Mouse (Mus musculus) CH12.LX (cell line): ENCODE measurements around the gene Dhrs4. TPM values are rescaled to one million over a fixed set of nuclear protein-coding genes. Genes with fewer than 3 reads are reported as not detected.

Experiments used
- DNase-seq: peaks from one replicate; pipeline ENCODE4 v3.0.0-alpha.2; 2013; ENCODE audit errors: extremely low read depth
- H3K27ac ChIP-seq: 2 replicates; pipeline ENCODE4 v1.5.1; 2012; ENCODE audit warnings: low read depth, mild to moderate bottlenecking, control low read depth, moderate library complexity; ENCODE audit not compliant: insufficient read depth
- H3K27me3 ChIP-seq: replicated peaks from 2 replicates; pipeline ENCODE3; 2012; ENCODE audit warnings: inconsistent platforms
- H3K36me3 ChIP-seq, 2 experiments: replicated peaks in 1 of 2; 2 replicates each; pipeline versions ENCODE3 to v1.6.1; 2012; ENCODE audit warnings: inconsistent platforms in 1 of 2, low read length in 1 of 2, mild to moderate bottlenecking in 1 of 2, mixed read lengths in 1 of 2, moderate library complexity in 1 of 2; ENCODE audit not compliant: control insufficient read depth in 1 of 2, insufficient read depth in 1 of 2
- H3K4me1 ChIP-seq, 2 experiments: 2 replicates each; pipeline ENCODE4 v1.6.1; 2012; ENCODE audit warnings: inconsistent platforms in 1 of 2, moderate library complexity in 1 of 2; ENCODE audit not compliant: insufficient read depth in 2 of 2, control insufficient read depth in 1 of 2
- H3K4me2 ChIP-seq: 2 replicates; pipeline ENCODE4 v1.6.1; 2012; ENCODE audit warnings: low read depth, mild to moderate bottlenecking, control low read depth; ENCODE audit not compliant: poor library complexity, insufficient read depth, severe bottlenecking
- H3K4me3 ChIP-seq, 3 experiments: fragments of 150-350 bp in 1 of 3; sonication (generic) in 1 of 3; replicated peaks in 1 of 3; 2 replicates each; pipeline versions ENCODE3 to v1.5.1; 2011 to 2012; ENCODE audit warnings: low read depth in 2 of 3, low read length in 2 of 3, mild to moderate bottlenecking in 2 of 3, moderate library complexity in 2 of 3, control low read depth in 1 of 3, improper control_type of control experiment in 1 of 3, inconsistent platforms in 1 of 3, mixed read lengths in 1 of 3; ENCODE audit not compliant: poor library complexity in 1 of 3
- H3K79me2 ChIP-seq: replicated peaks from 2 replicates; pipeline ENCODE4 v1.6.1; 2012; ENCODE audit warnings: mild to moderate bottlenecking, moderate library complexity; ENCODE audit not compliant: control insufficient read depth, poor library complexity, insufficient read depth, severe bottlenecking; ENCODE audit errors: extremely low read depth
- H3K9ac ChIP-seq: 2 replicates; pipeline ENCODE4 v1.6.1; 2012; ENCODE audit warnings: low read depth, mild to moderate bottlenecking, control low read depth, moderate library complexity; ENCODE audit not compliant: insufficient read depth
- H3K9me3 ChIP-seq: replicated peaks from 2 replicates; pipeline ENCODE3; 2012; ENCODE audit warnings: low read length, inconsistent platforms, mixed read lengths
- BHLHE40 ChIP-seq: IDR thresholded peaks from 2 replicates; pipeline ENCODE4 v1.6.1; 2011; ENCODE audit warnings: mild to moderate bottlenecking, low read depth, low read length, improper control_type of control experiment
- CTCF ChIP-seq, 2 experiments: IDR thresholded peaks in 1 of 2; conservative IDR thresholded peaks in 1 of 2; 2 replicates each; pipeline ENCODE4 v1.5.1; 2011 to 2012; ENCODE audit warnings: low read depth in 2 of 2, low read length in 2 of 2, improper control_type of control experiment in 1 of 2, inconsistent platforms in 1 of 2, mild to moderate bottlenecking in 1 of 2, moderate library complexity in 1 of 2
- IRF4 ChIP-seq: IDR thresholded peaks from 2 replicates; pipeline ENCODE4 v1.6.1; 2014; ENCODE audit warnings: low read depth, mild to moderate bottlenecking, inconsistent platforms, low read length, improper control_type of control experiment
- MEF2A ChIP-seq: IDR thresholded peaks from 2 replicates; pipeline ENCODE4 v1.6.1; 2014; ENCODE audit warnings: low read depth, mild to moderate bottlenecking, inconsistent platforms, low read length, improper control_type of control experiment, borderline replicate concordance
- MYC ChIP-seq: IDR thresholded peaks from 2 replicates; pipeline ENCODE4 v1.6.1; 2011; ENCODE audit warnings: low read depth, mild to moderate bottlenecking, improper control_type of control experiment, low read length
- PAX5 ChIP-seq: IDR thresholded peaks from 2 replicates; pipeline ENCODE4 v1.6.1; 2012; ENCODE audit warnings: low read length, inconsistent platforms, mixed read lengths
- POLR2AphosphoS2 ChIP-seq: IDR thresholded peaks from 2 replicates; pipeline ENCODE4 v1.6.1; 2011; ENCODE audit warnings: low read depth, low read length, improper control_type of control experiment
- RAD21 ChIP-seq: IDR thresholded peaks from 2 replicates; pipeline ENCODE4 v1.6.1; 2011; ENCODE audit warnings: low read depth, mild to moderate bottlenecking, low read length, improper control_type of control experiment, moderate library complexity
- SIN3A ChIP-seq: IDR thresholded peaks from 2 replicates; pipeline ENCODE4 v1.6.1; 2012; ENCODE audit warnings: low read length, improper control_type of control experiment, inconsistent platforms
- SMC3 ChIP-seq: IDR thresholded peaks from 2 replicates; pipeline ENCODE4 v1.6.1; 2011; ENCODE audit warnings: low read depth, low read length, improper control_type of control experiment
- TCF12 ChIP-seq: IDR thresholded peaks from 2 replicates; pipeline ENCODE4 v1.6.1; 2014; ENCODE audit warnings: low read depth, mild to moderate bottlenecking, inconsistent platforms, low read length, improper control_type of control experiment
- USF1 ChIP-seq: IDR thresholded peaks from 2 replicates; pipeline ENCODE4 v1.6.1; 2014; ENCODE audit warnings: low read depth, mild to moderate bottlenecking, inconsistent platforms, low read length, improper control_type of control experiment
- USF2 ChIP-seq: conservative IDR thresholded peaks from 2 replicates; pipeline ENCODE4 v1.6.1; 2011; ENCODE audit warnings: low read depth, low read length, improper control_type of control experiment
- ZC3H11A ChIP-seq: IDR thresholded peaks from 2 replicates; pipeline ENCODE4 v1.6.1; 2012; ENCODE audit warnings: low read depth, mild to moderate bottlenecking, inconsistent platforms, low read length, improper control_type of control experiment
- ZKSCAN1 ChIP-seq: IDR thresholded peaks from 2 replicates; pipeline ENCODE4 v1.6.1; 2012; ENCODE audit warnings: low read depth, inconsistent platforms, low read length, improper control_type of control experiment, borderline replicate concordance
- dilution Hi-C: fragments of 300-500 bp; cut with MboI; formaldehyde crosslinking; loops from 2 replicates; pipeline ENCODE4 v1.14.3; 2020; ENCODE audit warnings: low sequenced_read_pairs; ENCODE audit not compliant: extremely low pct_unique_long_range_greater_than_20kb, extremely low pct_ligation_motif_present
- in situ Hi-C: fragments of 300-500 bp; cut with MboI; formaldehyde crosslinking; loops from 3 replicates; pipeline ENCODE4 v1.14.3; 2019; ENCODE audit warnings: low sequenced_read_pairs, low pct_ligation_motif_present, low pct_unique_long_range_greater_than_20kb, mixed read lengths
- polyA plus RNA-seq: library from polyadenylated mRNA; unstranded; fragments of >175 nt; gene quantifications from 2 replicates; pipeline ENCODE4 v1.2.1, GENCODE M21; 2012; ENCODE audit warnings: low read depth; ENCODE audit not compliant: insufficient read length
- total RNA-seq, 2 experiments: library from RNA; depleted of rRNA; stranded (reverse); fragments of 300-350 nt in 1 of 2; fragments of >200 nt in 1 of 2; gene quantifications; 2 replicates each; pipeline ENCODE4 v1.2.3; 2012 to 2014

The Dhrs4 gene
- total and polyA plus RNA-seq, 3 experiments: 27.9 to 60.2 (median 37.3) TPM

- Histone ChIP-seq H3K9me3 (no peaks in the 10 kb centered on the region), H3K27ac (no peak overlapping the region), H3K36me3 (no peaks in the 10 kb centered on the region), H3K4me1 (peaks cover 3 to 13% of the 10 kb centered on the region in 2 experiments; a peak in 2 of 4 replicates), H3K79me2 (no peaks in the 10 kb centered on the region), H3K4me2 (no peak overlapping the region), H3K27me3 (peaks cover 7% of the 10 kb centered on the region), H3K4me3 (no peak overlapping the region), H3K9ac (no peak overlapping the region)
- in situ Hi-C loops (no loop called here), dilution Hi-C loops (no loop called here)
- peak; percentile 75 for DNase-seq
- TF ChIP-seq USF1: peak; percentile 83
- TF ChIP-seq ZKSCAN1: no peak
- no peak for TF ChIP-seq SIN3A
- peak; percentile 58 for TF ChIP-seq BHLHE40
- peak; percentile 78 for TF ChIP-seq RAD21
- no peak for TF ChIP-seq IRF4
- peak; percentile 79 for TF ChIP-seq MYC
- TF ChIP-seq ZC3H11A: 0 out of 2 replicates have a peak, but pooled peaks have one; percentile 3
- TF ChIP-seq SMC3: peak; percentile 67
- TF ChIP-seq PAX5: no peak
- peak; percentile 79 for TF ChIP-seq USF2
- peak; percentile 49 to 83; a peak in 3 of 4 replicates for TF ChIP-seq CTCF (conservative IDR thresholded peaks at IDR 0.05 in 1 of 2, IDR thresholded peaks at IDR 0.05 in 1 of 2; ENCODE audit: low read depth in 2 of 2, low read length in 2 of 2)
These were observed 49.4 kb downstream of the Dhrs4 start for GRCm38 (mm10) chr14:55527940-55528339.

DNA sequence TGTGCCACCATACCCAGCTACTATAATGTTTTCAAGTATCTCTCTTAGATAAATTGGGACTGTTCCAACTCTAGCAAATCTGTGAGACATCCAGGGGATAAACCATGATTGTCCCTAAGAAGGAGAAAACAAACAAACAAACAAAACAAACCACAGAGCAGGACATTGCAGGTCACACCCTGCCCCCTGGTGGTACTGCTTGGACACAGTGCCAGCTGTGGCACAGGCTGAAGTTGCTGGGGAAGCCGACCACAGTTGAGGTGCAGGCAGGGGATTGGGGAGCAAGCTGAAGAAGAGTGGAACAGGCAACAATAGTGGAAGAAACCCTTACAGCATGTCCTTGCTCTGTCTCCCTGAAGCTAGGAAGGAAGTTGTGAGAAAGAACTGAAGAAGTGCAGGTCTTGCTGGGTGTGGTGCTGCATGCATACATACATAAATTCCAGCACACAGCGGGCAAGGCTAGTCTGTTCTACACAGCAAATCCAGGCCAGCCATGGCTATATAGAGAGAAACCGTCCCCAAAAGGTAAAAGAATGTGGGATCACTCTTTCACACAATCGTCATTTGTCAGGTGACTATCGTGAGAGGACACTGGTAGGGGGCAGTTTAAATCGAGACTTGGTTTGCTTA is 57.7 kb downstream of the Dhrs4 start:
- DNase-seq: no peak

More for the DNA sequence above, 57.7 kb downstream of the Dhrs4 start:
- peaks cover 9% of the 10 kb centered on the region for H3K79me2 ChIP-seq
- TF ChIP-seq POLR2AphosphoS2 (no peak), SMC3 (peak; percentile 77), RAD21 (peak; percentile 55), TCF12 (0 out of 2 replicates have a peak, but pooled peaks have one; percentile 13), BHLHE40 (no peak), IRF4 (0 out of 2 replicates have a peak, but pooled peaks have one; percentile 13), CTCF (conservative IDR thresholded peaks at IDR 0.05 in 1 of 2, IDR thresholded peaks at IDR 0.05 in 1 of 2; ENCODE audit: low read depth in 2 of 2, low read length in 2 of 2) (peak; percentile 64 to 82), MEF2A (0 out of 2 replicates have a peak, but pooled peaks have one; percentile 28)
- in situ Hi-C loops: loop anchor here (5.0 to 10.0 kb wide), 2 partner anchors 34 to 261 kb away; no protein-coding TSS in a partner anchor
- dilution Hi-C loops: no loop called here
- no peaks in the 10 kb centered on the region for H3K9me3 ChIP-seq
- H3K9ac ChIP-seq: no peak overlapping the region
- H3K4me3 ChIP-seq: no peak overlapping the region
- peaks cover 0 to 2% of the 10 kb centered on the region in 2 experiments for H3K36me3 ChIP-seq
- H3K27ac ChIP-seq: no peak overlapping the region
- H3K4me1 ChIP-seq: peaks cover 12 to 15% of the 10 kb centered on the region in 2 experiments
- no peaks in the 10 kb centered on the region for H3K27me3 ChIP-seq
- H3K4me2 ChIP-seq: no peak overlapping the region

Other genes with a start within 250 kb of the Dhrs4 start
Only the 20 nearest of the 23 such genes appear.
- 1.3 and 2.3 TPM in 2 replicates for gene Carmil3, start 11.9 kb downstream of the Dhrs4 start, total RNA-seq (2012; rRNA removed)
- gene Carmil3, start 11.9 kb downstream of the Dhrs4 start, total RNA-seq (2014; rRNA removed): 1.00 and 1.9 TPM in 2 replicates
- 5.2 and 6.0 TPM in 2 replicates for gene Carmil3, start 11.9 kb downstream of the Dhrs4 start, polyA plus RNA-seq
- gene Cpne6, start 31.7 kb downstream of the Dhrs4 start, total RNA-seq (2012; rRNA removed): not detected in 2 replicates
- not detected in 2 replicates for gene Cpne6, start 31.7 kb downstream of the Dhrs4 start, total RNA-seq (2014; rRNA removed)
- not detected in 2 replicates for gene Cpne6, start 31.7 kb downstream of the Dhrs4 start, polyA plus RNA-seq
- 0.13 and 0.29 TPM in 2 replicates for gene Nrl, start 46.2 kb downstream of the Dhrs4 start, total RNA-seq (2012; rRNA removed)
- 0.14 and 0.86 TPM in 2 replicates for gene Nrl, start 46.2 kb downstream of the Dhrs4 start, total RNA-seq (2014; rRNA removed)
- 0.20 TPM in 1 of 2 replicates, not detected in the other for gene Nrl, start 46.2 kb downstream of the Dhrs4 start, polyA plus RNA-seq
- 105 and 286 TPM in 2 replicates for gene Pck2, start 61.5 kb downstream of the Dhrs4 start, total RNA-seq (2012; rRNA removed)
- 113 and 120 TPM in 2 replicates for gene Pck2, start 61.5 kb downstream of the Dhrs4 start, total RNA-seq (2014; rRNA removed)
- 144 and 149 TPM in 2 replicates for gene Pck2, start 61.5 kb downstream of the Dhrs4 start, polyA plus RNA-seq
- gene Dcaf11, start 81.2 kb downstream of the Dhrs4 start, total RNA-seq (2012; rRNA removed): 36.1 and 39.1 TPM in 2 replicates
- 29.3 and 30.2 TPM in 2 replicates for gene Dcaf11, start 81.2 kb downstream of the Dhrs4 start, total RNA-seq (2014; rRNA removed)
- gene Dcaf11, start 81.2 kb downstream of the Dhrs4 start, polyA plus RNA-seq: 29.6 and 32.6 TPM in 2 replicates
- gene A730061H03Rik, start 81.6 kb downstream of the Dhrs4 start, total RNA-seq (2012; rRNA removed): 0.34 and 0.63 TPM in 2 replicates
- gene A730061H03Rik, start 81.6 kb downstream of the Dhrs4 start, total RNA-seq (2014; rRNA removed): not detected in 2 replicates
- 0.93 and 1.4 TPM in 2 replicates for gene A730061H03Rik, start 81.6 kb downstream of the Dhrs4 start, polyA plus RNA-seq
- not detected in 2 replicates for gene Fitm1, start 96.9 kb downstream of the Dhrs4 start, total RNA-seq (2012; rRNA removed)
- gene Fitm1, start 96.9 kb downstream of the Dhrs4 start, total RNA-seq (2014; rRNA removed): not detected in 2 replicates
- gene Fitm1, start 96.9 kb downstream of the Dhrs4 start, polyA plus RNA-seq: not detected in 2 replicates
- gene Psme1, start 99.4 kb downstream of the Dhrs4 start, total RNA-seq (2012; rRNA removed): 292 and 335 TPM in 2 replicates
- gene Psme1, start 99.4 kb downstream of the Dhrs4 start, total RNA-seq (2014; rRNA removed): 338 and 377 TPM in 2 replicates
- gene Psme1, start 99.4 kb downstream of the Dhrs4 start, polyA plus RNA-seq: 638 and 740 TPM in 2 replicates
- 9.6 and 10.4 TPM in 2 replicates for gene Emc9, start 106.5 kb downstream of the Dhrs4 start, total RNA-seq (2012; rRNA removed)
- gene Emc9, start 106.5 kb downstream of the Dhrs4 start, total RNA-seq (2014; rRNA removed): 1.6 and 1.7 TPM in 2 replicates
- gene Emc9, start 106.5 kb downstream of the Dhrs4 start, polyA plus RNA-seq: 3.7 and 4.2 TPM in 2 replicates
- gene Psme2, start 112.4 kb downstream of the Dhrs4 start, total RNA-seq (2012; rRNA removed): 634 and 684 TPM in 2 replicates
- gene Psme2, start 112.4 kb downstream of the Dhrs4 start, total RNA-seq (2014; rRNA removed): 467 and 546 TPM in 2 replicates
- 650 and 757 TPM in 2 replicates for gene Psme2, start 112.4 kb downstream of the Dhrs4 start, polyA plus RNA-seq
- gene Rnf31, start 113.0 kb downstream of the Dhrs4 start, total RNA-seq (2012; rRNA removed): 14.8 and 15.9 TPM in 2 replicates
- 3.2 and 3.8 TPM in 2 replicates for gene Rnf31, start 113.0 kb downstream of the Dhrs4 start, total RNA-seq (2014; rRNA removed)
- gene Rnf31, start 113.0 kb downstream of the Dhrs4 start, polyA plus RNA-seq: 18.2 and 22.6 TPM in 2 replicates
- 9.2 and 10.1 TPM in 2 replicates for gene Irf9, start 124.8 kb downstream of the Dhrs4 start, total RNA-seq (2012; rRNA removed)
- 9.6 and 11.2 TPM in 2 replicates for gene Irf9, start 124.8 kb downstream of the Dhrs4 start, total RNA-seq (2014; rRNA removed)
- gene Irf9, start 124.8 kb downstream of the Dhrs4 start, polyA plus RNA-seq: 12.4 and 12.8 TPM in 2 replicates
- gene Rec8, start 139.3 kb downstream of the Dhrs4 start, total RNA-seq (2012; rRNA removed): not detected in 2 replicates
- gene Rec8, start 139.3 kb downstream of the Dhrs4 start, total RNA-seq (2014; rRNA removed): not detected in 2 replicates
- gene Rec8, start 139.3 kb downstream of the Dhrs4 start, polyA plus RNA-seq: not detected in 2 replicates
- gene Ipo4, start 157.2 kb downstream of the Dhrs4 start, total RNA-seq (2012; rRNA removed): 84.8 and 95.0 TPM in 2 replicates
- gene Ipo4, start 157.2 kb downstream of the Dhrs4 start, total RNA-seq (2014; rRNA removed): 47.5 TPM in 2 replicates
- gene Ipo4, start 157.2 kb downstream of the Dhrs4 start, polyA plus RNA-seq: 164 and 175 TPM in 2 replicates
- gene Gm49378, start 159.1 kb downstream of the Dhrs4 start, total RNA-seq (2012; rRNA removed): 0.17 TPM in 1 of 2 replicates, not detected in the other
- 9.1 and 11.7 TPM in 2 replicates for gene Gm49378, start 159.1 kb downstream of the Dhrs4 start, total RNA-seq (2014; rRNA removed)
- gene Gm49378, start 159.1 kb downstream of the Dhrs4 start, polyA plus RNA-seq: 8.7 TPM in 1 of 2 replicates, not detected in the other
- 51.3 and 57.8 TPM in 2 replicates for gene Tm9sf1, start 165.0 kb downstream of the Dhrs4 start, total RNA-seq (2012; rRNA removed)
- gene Tm9sf1, start 165.0 kb downstream of the Dhrs4 start, total RNA-seq (2014; rRNA removed): 36.1 and 39.5 TPM in 2 replicates
- gene Tm9sf1, start 165.0 kb downstream of the Dhrs4 start, polyA plus RNA-seq: 58.0 and 65.3 TPM in 2 replicates
- 0.29 and 0.30 TPM in 2 replicates for gene Tssk4, start 171.4 kb downstream of the Dhrs4 start, total RNA-seq (2012; rRNA removed)
- gene Tssk4, start 171.4 kb downstream of the Dhrs4 start, total RNA-seq (2014; rRNA removed): 0.14 TPM in 1 of 2 replicates, not detected in the other
- gene Tssk4, start 171.4 kb downstream of the Dhrs4 start, polyA plus RNA-seq: 0.26 and 0.31 TPM in 2 replicates
- 25.1 and 25.6 TPM in 2 replicates for gene Mdp1, start 181.8 kb downstream of the Dhrs4 start, total RNA-seq (2012; rRNA removed)
- 30.9 and 39.0 TPM in 2 replicates for gene Mdp1, start 181.8 kb downstream of the Dhrs4 start, total RNA-seq (2014; rRNA removed)
- gene Mdp1, start 181.8 kb downstream of the Dhrs4 start, polyA plus RNA-seq: 23.4 and 26.0 TPM in 2 replicates
- 34.3 and 37.3 TPM in 2 replicates for gene Gmpr2, start 193.2 kb downstream of the Dhrs4 start, total RNA-seq (2012; rRNA removed)
- 51.3 and 54.9 TPM in 2 replicates for gene Gmpr2, start 193.2 kb downstream of the Dhrs4 start, total RNA-seq (2014; rRNA removed)
- 34.7 and 44.3 TPM in 2 replicates for gene Gmpr2, start 193.2 kb downstream of the Dhrs4 start, polyA plus RNA-seq
- 378 and 515 TPM in 2 replicates for gene Nedd8, start 193.4 kb downstream of the Dhrs4 start, total RNA-seq (2012; rRNA removed)
- 272 and 276 TPM in 2 replicates for gene Nedd8, start 193.4 kb downstream of the Dhrs4 start, total RNA-seq (2014; rRNA removed)
- gene Nedd8, start 193.4 kb downstream of the Dhrs4 start, polyA plus RNA-seq: 513 and 653 TPM in 2 replicates